Mouse (Mus musculus) testis, adult 2 months (tissue): ENCODE results near the gene Epm2a.

Experiments used
- CTCF ChIP-seq: fragments of 200-500 bp; IDR thresholded peaks from 2 replicates; pipeline ENCODE4 v1.5.1; 2012; ENCODE audit warnings: low read depth, mild to moderate bottlenecking, inconsistent platforms, low read length, moderate library complexity; ENCODE audit not compliant: control insufficient read depth, insufficient read depth, insufficient replicate concordance
- POLR2A ChIP-seq: fragments of 200-500 bp; IDR thresholded peaks from 2 replicates; pipeline ENCODE4 v1.6.1; 2012; ENCODE audit warnings: low read depth, mild to moderate bottlenecking, inconsistent platforms, low read length, moderate library complexity; ENCODE audit not compliant: control insufficient read depth

DNA sequence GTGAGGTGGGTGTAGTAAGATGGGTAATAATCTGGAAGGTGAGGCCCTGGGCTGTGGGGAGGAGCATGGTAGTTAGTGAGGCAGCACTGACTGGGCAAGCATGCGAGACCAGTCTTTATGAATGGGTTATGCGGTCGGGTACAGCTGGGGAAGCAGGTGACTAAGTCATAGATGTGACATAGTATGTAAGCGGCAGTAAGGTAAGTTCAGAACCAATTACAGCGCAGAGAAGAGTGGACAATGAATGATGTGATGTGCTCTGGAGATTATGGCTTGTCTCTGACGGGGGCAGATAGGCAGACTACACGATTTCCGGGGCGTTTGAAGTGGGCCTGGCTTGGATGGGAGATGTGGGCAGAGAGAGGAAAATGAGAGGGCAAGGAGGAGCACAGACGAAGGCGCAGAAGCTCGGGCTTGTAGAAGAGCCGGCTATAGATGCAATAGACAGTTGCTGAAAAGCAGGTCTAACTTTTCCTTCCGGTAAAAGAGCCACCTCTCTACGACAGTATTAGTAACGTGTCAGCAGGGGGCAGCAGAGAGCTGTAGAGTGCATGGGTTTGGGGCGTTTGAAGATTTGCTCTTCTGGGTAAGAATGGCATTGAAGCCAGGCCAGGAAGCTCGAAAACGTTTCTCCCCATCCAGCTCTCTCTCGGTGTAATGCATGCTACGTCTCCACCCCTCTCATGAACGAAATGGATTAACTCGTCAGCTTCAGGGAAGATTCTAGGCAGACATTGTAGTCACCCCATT lies 106.5 kb downstream of the Epm2a start:
- TF ChIP-seq CTCF (peak; percentile 60; the same call in 1 of the 2 replicates), POLR2A (no peak; the same call in 1 of the 2 replicates)
